Mouse (Mus musculus): ENCODE measurements around the gene Galnt13. TPM values are rescaled to one million over a fixed set of nuclear protein-coding genes. Genes with fewer than 3 reads are reported as not detected.

The Galnt13 gene
- polyA plus RNA-seq, 1 experiment = not detected

GRCm38 (mm10) chr2:55107828-55108227 is 671.7 kb downstream of the Galnt13 start:
- no peaks in the 10 kb centered on the region for H3K27me3 ChIP-seq (ENCODE audit: control insufficient read depth)
- 0 out of 2 replicates have a peak, but pooled peaks cover 2% of the 10 kb centered on the region for H3K9me3 ChIP-seq (ENCODE audit: control insufficient read depth, low read length)
- no peaks in the 10 kb centered on the region for H3K4me1 ChIP-seq (ENCODE audit: control insufficient read depth)
- H3K4me3 ChIP-seq (replicated peaks) = no peak overlapping the region
- TF ChIP-seq GATA1 (IDR thresholded peaks at IDR 0.05; ENCODE audit: low read length) = no peak
- TF ChIP-seq TAL1 (IDR thresholded peaks at IDR 0.05; ENCODE audit: low read length) = no peak
- H3K36me3 ChIP-seq (ENCODE audit: control insufficient read depth) = no peaks in the 10 kb centered on the region

GRCm38 (mm10) chr2:55153089-55153488 is 717.0 kb downstream of the Galnt13 start:
- H3K4me3 ChIP-seq (replicated peaks) = no peak overlapping the region
- H3K27me3 ChIP-seq (ENCODE audit: control insufficient read depth) = no peaks in the 10 kb centered on the region
- no peaks in the 10 kb centered on the region for H3K36me3 ChIP-seq (ENCODE audit: control insufficient read depth)
- TF ChIP-seq GATA1 (IDR thresholded peaks at IDR 0.05; ENCODE audit: low read length) (no peak), TAL1 (IDR thresholded peaks at IDR 0.05; ENCODE audit: low read length) (no peak)
- H3K4me1 ChIP-seq (ENCODE audit: control insufficient read depth) = no peaks in the 10 kb centered on the region
- peaks cover 5% of the 10 kb centered on the region for H3K9me3 ChIP-seq (ENCODE audit: control insufficient read depth, low read length)

GRCm38 (mm10) chr2:55164781-55165180 is 728.7 kb downstream of the Galnt13 start:
- Histone ChIP-seq H3K4me3 (replicated peaks) (no peak overlapping the region), H3K9me3 (ENCODE audit: control insufficient read depth, low read length) (no peaks in the 10 kb centered on the region), H3K4me1 (ENCODE audit: control insufficient read depth) (no peaks in the 10 kb centered on the region), H3K27me3 (ENCODE audit: control insufficient read depth) (no peaks in the 10 kb centered on the region), H3K36me3 (ENCODE audit: control insufficient read depth) (no peaks in the 10 kb centered on the region)
- TF ChIP-seq TAL1 (IDR thresholded peaks at IDR 0.05; ENCODE audit: low read length) = no peak
- no peak for TF ChIP-seq GATA1 (IDR thresholded peaks at IDR 0.05; ENCODE audit: low read length)
